Mouse (Mus musculus): ENCODE measurements around the gene Cpsf3. TPM values are rescaled to one million over a fixed set of nuclear protein-coding genes. Genes with fewer than 3 reads are reported as not detected.

The Cpsf3 gene
- polyA plus RNA-seq, 1 experiment, result 71.4 TPM

DNA sequence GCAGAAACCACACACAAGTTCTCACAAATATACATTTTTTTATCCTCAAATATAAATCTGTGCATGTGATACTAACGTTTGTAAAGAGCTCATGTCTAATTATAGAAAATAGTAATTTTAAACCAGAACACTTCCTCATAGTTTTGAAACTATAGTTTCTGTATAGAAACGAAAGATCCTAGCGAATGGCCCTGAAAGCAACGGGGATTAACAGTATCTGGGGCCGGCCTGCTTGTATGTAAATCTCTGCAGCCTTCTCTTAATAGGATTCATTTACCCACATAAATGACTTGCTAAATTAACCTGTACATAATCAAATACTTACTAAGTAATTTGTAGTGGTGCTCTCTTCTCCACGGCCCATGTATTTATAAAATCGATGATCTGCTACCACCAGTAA lies 61.8 kb downstream of the Cpsf3 start:
- Histone ChIP-seq H3K4me3 (replicated peaks; ENCODE audit: insufficient read depth, low read depth, low read length) (no peak overlapping the region), H3K27me3 (ENCODE audit: control insufficient read depth, insufficient read depth, low read length) (no peaks in the 10 kb centered on the region), H3K27ac (ENCODE audit: insufficient read depth, low read length) (no peak overlapping the region), H3K4me1 (ENCODE audit: control insufficient read depth, insufficient read depth, low read length) (no peaks in the 10 kb centered on the region)
- WGBS, result 92% methylated on average over 7 of the region's 7 CpGs
- no peak for DNase-seq
- TF ChIP-seq POLR2A (IDR thresholded peaks at IDR 0.05; ENCODE audit: borderline replicate concordance, insufficient read depth, low read length) (no peak), CTCF (IDR thresholded peaks at IDR 0.05; ENCODE audit: borderline replicate concordance, insufficient read depth, low read depth, low read length) (no peak)

DNA sequence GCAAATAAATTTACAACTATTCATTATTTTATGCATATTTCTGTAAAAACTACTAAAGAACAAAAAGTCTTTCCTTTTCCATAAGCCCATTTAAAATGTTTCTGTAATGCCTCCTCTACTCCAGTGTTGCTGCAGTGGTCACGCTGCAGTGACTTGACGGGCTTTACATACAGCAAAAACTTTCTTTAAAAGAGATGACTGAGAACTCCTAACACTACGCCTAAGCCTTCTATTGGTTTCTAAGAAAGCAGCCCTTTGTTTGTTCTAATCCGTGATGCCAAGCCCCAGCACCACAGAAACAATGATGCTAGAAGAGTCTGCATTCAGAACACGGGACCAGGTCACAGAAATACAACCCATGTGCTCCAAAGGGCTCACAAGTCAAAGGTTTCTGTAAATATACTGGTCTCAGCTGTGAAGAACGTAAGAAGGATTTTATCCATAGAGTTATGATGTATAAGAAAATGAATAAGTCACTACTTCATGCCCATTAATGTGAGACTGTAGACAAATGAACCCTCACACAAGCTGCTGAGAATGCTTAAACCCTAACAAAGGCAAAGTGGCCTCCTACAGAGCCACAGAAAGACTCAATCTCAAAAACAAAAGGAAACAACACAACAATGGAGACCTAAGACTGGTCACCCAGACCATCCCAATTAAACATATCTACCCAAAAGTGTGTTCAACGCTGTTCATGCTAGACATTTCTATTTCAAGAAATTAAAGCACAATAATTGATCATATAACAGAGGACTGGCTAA lies 65.1 kb downstream of the Cpsf3 start:
- Histone ChIP-seq H3K4me1 (ENCODE audit: control insufficient read depth, insufficient read depth, low read length) (no peaks in the 10 kb centered on the region), H3K27ac (ENCODE audit: insufficient read depth, low read length) (no peak overlapping the region), H3K27me3 (ENCODE audit: control insufficient read depth, insufficient read depth, low read length) (no peaks in the 10 kb centered on the region), H3K4me3 (replicated peaks; ENCODE audit: insufficient read depth, low read depth, low read length) (no peak overlapping the region)
- WGBS, result 37% methylated on average over 7 of the region's 7 CpGs
- no peak for DNase-seq
- TF ChIP-seq POLR2A (IDR thresholded peaks at IDR 0.05; ENCODE audit: borderline replicate concordance, insufficient read depth, low read length) (no peak), CTCF (IDR thresholded peaks at IDR 0.05; ENCODE audit: borderline replicate concordance, insufficient read depth, low read depth, low read length) (no peak)

DNA sequence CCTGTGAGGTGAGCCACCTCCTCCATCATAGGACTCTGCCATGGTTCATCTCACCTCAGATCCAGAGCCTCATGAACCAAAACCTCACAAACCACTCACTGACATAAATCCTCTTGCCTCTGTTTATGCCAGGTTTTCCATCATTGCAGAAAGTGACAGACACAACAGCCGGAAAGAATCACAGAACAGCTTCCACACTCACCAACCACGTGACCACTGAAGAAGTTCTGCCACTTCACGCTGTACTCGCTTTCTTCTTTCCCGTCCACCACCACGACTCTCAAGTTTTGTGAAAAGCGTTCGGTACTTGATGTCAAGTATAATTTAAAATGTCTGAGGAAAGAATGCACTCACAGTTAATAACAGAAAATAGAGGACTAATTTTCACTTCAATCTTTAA lies 68.5 kb downstream of the Cpsf3 start:
- Histone ChIP-seq H3K27ac (ENCODE audit: insufficient read depth, low read length) (no peak overlapping the region), H3K27me3 (ENCODE audit: control insufficient read depth, insufficient read depth, low read length) (no peaks in the 10 kb centered on the region), H3K4me1 (ENCODE audit: control insufficient read depth, insufficient read depth, low read length) (no peaks in the 10 kb centered on the region), H3K4me3 (replicated peaks; ENCODE audit: insufficient read depth, low read depth, low read length) (no peak overlapping the region)
- WGBS, result 97% methylated on average over 8 of the region's 8 CpGs
- no peak for DNase-seq
- TF ChIP-seq CTCF (IDR thresholded peaks at IDR 0.05; ENCODE audit: borderline replicate concordance, insufficient read depth, low read depth, low read length) (no peak), POLR2A (IDR thresholded peaks at IDR 0.05; ENCODE audit: borderline replicate concordance, insufficient read depth, low read length) (no peak)

DNA sequence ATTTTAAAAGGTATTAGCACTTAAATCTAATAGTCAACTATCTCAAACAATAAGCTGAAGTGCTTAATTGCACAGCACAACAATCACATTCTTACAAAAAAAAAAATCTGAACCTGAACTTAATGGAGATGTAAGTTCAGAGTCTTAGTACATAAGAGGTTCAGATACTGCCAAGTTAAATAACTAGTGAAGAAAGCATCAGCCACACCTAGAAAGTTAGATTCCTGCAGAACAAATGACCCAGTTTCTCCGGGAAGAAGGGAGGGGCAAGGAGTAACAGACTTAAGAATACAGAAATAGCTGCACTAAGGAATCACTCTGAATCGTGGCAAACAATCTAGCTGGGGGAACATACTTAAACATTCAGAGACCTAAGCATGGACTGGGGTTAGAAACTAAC lies 77.5 kb downstream of the Cpsf3 start:
- no peak for DNase-seq
- TF ChIP-seq CTCF (IDR thresholded peaks at IDR 0.05; ENCODE audit: borderline replicate concordance, insufficient read depth, low read depth, low read length), result no peak
- TF ChIP-seq POLR2A (IDR thresholded peaks at IDR 0.05; ENCODE audit: borderline replicate concordance, insufficient read depth, low read length), result no peak
- Histone ChIP-seq H3K4me1 (ENCODE audit: control insufficient read depth, insufficient read depth, low read length) (peaks cover 2% of the 10 kb centered on the region; the same call in 1 of the 2 replicates), H3K27ac (ENCODE audit: insufficient read depth, low read length) (no peak overlapping the region), H3K27me3 (ENCODE audit: control insufficient read depth, insufficient read depth, low read length) (no peaks in the 10 kb centered on the region), H3K4me3 (replicated peaks; ENCODE audit: insufficient read depth, low read depth, low read length) (no peak overlapping the region)
- 58% methylated on average over 2 of the region's 2 CpGs for WGBS

DNA sequence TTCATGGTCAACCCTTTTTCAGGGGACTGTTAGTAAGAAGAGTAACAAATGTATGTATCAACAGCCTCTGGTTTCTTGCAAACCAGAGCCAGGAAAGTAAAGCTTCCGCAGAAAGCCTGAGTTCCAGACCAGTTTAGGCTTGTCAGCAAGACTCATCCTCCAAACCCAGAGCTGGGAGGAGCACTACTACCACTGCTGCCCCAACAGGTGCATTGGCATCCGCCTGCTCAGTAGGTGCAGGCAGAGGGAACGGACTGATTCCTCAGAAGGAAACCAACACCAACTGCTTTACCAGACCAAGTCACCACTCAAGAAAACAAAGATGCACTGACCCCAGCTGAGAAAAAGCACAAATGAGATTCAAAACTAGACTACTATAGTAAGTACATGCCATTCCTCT lies 78.0 kb downstream of the Cpsf3 start:
- DNase-seq, result no peak
- H3K4me3 ChIP-seq (replicated peaks; ENCODE audit: insufficient read depth, low read depth, low read length), result no peak overlapping the region
- no peak overlapping the region for H3K27ac ChIP-seq (ENCODE audit: insufficient read depth, low read length)
- H3K27me3 ChIP-seq (ENCODE audit: control insufficient read depth, insufficient read depth, low read length), result no peaks in the 10 kb centered on the region
- WGBS, result 68% methylated on average over 3 of the region's 3 CpGs
- TF ChIP-seq POLR2A (IDR thresholded peaks at IDR 0.05; ENCODE audit: borderline replicate concordance, insufficient read depth, low read length), result no peak
- H3K4me1 ChIP-seq (ENCODE audit: control insufficient read depth, insufficient read depth, low read length), result peaks cover 2% of the 10 kb centered on the region; the same call in 1 of the 2 replicates

Other genes with a start within 250 kb of the Cpsf3 start
- 66.9 and 70.6 TPM in 2 replicates for gene Itgb1bp1, start 893 bp downstream of the Cpsf3 start, polyA plus RNA-seq (2012; rRNA removed)
- 36.8 and 37.2 TPM in 2 replicates for gene Iah1, start 31.0 kb downstream of the Cpsf3 start, polyA plus RNA-seq (2012; rRNA removed)
- gene Adam17, start 88.2 kb downstream of the Cpsf3 start, polyA plus RNA-seq (2012; rRNA removed), result 19.0 and 19.4 TPM in 2 replicates
- gene Ywhaq, start 132.2 kb downstream of the Cpsf3 start, polyA plus RNA-seq (2012; rRNA removed), result 426 and 436 TPM in 2 replicates